Mouse (Mus musculus) neural tube, embryonic 12.5 days (tissue): ENCODE measurements around the gene Tnfrsf11a. TPM values are rescaled to one million over a fixed set of nuclear protein-coding genes. Genes with fewer than 3 reads are reported as not detected.

Experiments used
- ATAC-seq: fragments of 200-750 bp; cut with Nextera tagmentation; 2 replicates; pipeline ENCODE4 v1.8.0; 2017; ENCODE audit warnings: low read depth, mild to moderate bottlenecking, moderate TSS enrichment, moderate library complexity; ENCODE audit not compliant: low FRiP score
- H3K27ac ChIP-seq: fragments of 300-500 bp; sonication (generic); 2 replicates; pipeline ENCODE4 v1.5.1; 2016
- H3K27me3 ChIP-seq: fragments of 300-500 bp; sonication (generic); replicated peaks from 2 replicates; pipeline ENCODE4 v1.6.1; 2016; ENCODE audit warnings: mild to moderate bottlenecking
- H3K36me3 ChIP-seq: fragments of 300-500 bp; sonication (generic); 2 replicates; pipeline ENCODE4 v1.6.1; 2016; ENCODE audit warnings: mild to moderate bottlenecking
- H3K4me1 ChIP-seq: fragments of 300-500 bp; sonication (generic); 2 replicates; pipeline ENCODE4 v1.6.1; 2016
- H3K4me2 ChIP-seq: fragments of 300-500 bp; sonication (generic); replicated peaks from 2 replicates; pipeline ENCODE4 v1.6.1; 2016; ENCODE audit warnings: mild to moderate bottlenecking
- H3K4me3 ChIP-seq: fragments of 300-500 bp; sonication (generic); 2 replicates; pipeline ENCODE4 v1.5.1; 2016
- H3K9ac ChIP-seq: fragments of 300-500 bp; sonication (generic); 2 replicates; pipeline ENCODE4 v1.6.1; 2016; ENCODE audit warnings: mild to moderate bottlenecking
- H3K9me3 ChIP-seq: fragments of 300-500 bp; sonication (generic); 2 replicates; pipeline ENCODE4 v1.6.1; 2016; ENCODE audit warnings: mild to moderate bottlenecking
- WGBS: fragments of 180-500 bp; shearing (Covaris S2); methylation state at CpG from one replicate; pipeline ENCODE4 v1.1.7; 2016; 5-methylcytosine and 5-hydroxymethylcytosine counted together
- polyA plus RNA-seq: library from polyadenylated mRNA; unstranded; fragments of >200 nt; fragmentation: Nextera tagmentation; extraction: Ambion mirVana; gene quantifications from 2 replicates; pipeline ENCODE4 v1.2.1, GENCODE M21; 2016

Gene Tnfrsf11a
- polyA plus RNA-seq, 1 experiment from 2014 or later, result 0.65 TPM

DNA sequence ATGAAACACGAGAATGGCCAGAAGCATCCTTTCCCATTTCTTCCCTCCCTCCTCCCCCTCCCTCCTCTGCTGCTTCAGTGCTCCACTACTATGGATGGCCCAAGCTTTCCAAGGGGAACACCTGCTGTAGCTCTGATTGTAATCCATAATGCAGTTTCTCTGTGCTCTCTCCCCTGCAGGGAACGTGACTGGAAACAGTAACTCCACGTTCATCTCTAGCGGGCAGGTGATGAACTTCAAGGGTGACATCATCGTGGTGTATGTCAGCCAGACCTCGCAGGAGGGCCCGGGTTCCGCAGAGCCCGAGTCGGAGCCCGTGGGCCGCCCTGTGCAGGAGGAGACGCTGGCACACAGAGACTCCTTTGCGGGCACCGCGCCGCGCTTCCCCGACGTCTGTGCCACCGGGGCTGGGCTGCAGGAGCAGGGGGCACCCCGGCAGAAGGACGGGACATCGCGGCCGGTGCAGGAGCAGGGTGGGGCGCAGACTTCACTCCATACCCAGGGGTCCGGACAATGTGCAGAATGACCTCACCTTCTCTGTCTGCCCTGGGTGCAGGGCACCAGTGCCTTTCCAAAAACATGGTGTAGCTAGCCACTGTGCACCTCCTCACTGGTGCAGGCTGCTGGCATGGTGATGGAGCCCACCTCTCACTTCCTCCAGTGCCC, 64.0 kb downstream of the Tnfrsf11a start:
- Histone ChIP-seq H3K4me1 (peaks cover 11% of the 10 kb centered on the region), H3K4me3 (peak overlapping the region; percentile 23), H3K27me3 (peaks cover 11% of the 10 kb centered on the region), H3K9ac (peak overlapping the region; percentile 52), H3K4me2 (peak overlapping the region; percentile 69), H3K9me3 (no peaks in the 10 kb centered on the region), H3K27ac (no peak overlapping the region), H3K36me3 (no peaks in the 10 kb centered on the region)
- WGBS, result 3% methylated on average over 28 of the region's 28 CpGs
- peak; percentile 83 for ATAC-seq

DNA sequence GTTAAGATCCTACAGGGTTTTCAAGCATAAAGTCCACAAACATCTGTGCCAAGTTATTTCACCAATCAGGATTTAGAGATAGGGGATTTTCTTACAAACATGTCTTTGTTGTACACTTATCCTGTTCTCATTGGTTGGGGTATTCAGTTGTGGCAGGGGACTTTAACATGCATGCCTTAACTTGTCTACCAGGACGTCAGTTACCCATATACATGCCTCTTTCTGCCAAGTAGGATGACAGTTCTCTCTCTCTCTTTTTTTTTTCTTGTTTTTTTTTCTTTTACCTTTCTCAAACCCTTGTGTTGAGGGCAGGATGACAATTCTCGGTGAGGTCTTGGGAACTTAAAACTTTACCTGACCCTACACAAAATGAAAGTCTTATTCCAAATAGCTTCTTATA, 65.9 kb downstream of the Tnfrsf11a start:
- Histone ChIP-seq H3K9ac (no peak overlapping the region), H3K27me3 (peaks cover 11% of the 10 kb centered on the region), H3K4me3 (no peak overlapping the region), H3K4me2 (no peak overlapping the region), H3K4me1 (peaks cover 11% of the 10 kb centered on the region), H3K27ac (no peak overlapping the region), H3K9me3 (no peaks in the 10 kb centered on the region), H3K36me3 (no peaks in the 10 kb centered on the region)
- WGBS, result 79% methylated on average over 2 of the region's 2 CpGs
- no peak for ATAC-seq

DNA sequence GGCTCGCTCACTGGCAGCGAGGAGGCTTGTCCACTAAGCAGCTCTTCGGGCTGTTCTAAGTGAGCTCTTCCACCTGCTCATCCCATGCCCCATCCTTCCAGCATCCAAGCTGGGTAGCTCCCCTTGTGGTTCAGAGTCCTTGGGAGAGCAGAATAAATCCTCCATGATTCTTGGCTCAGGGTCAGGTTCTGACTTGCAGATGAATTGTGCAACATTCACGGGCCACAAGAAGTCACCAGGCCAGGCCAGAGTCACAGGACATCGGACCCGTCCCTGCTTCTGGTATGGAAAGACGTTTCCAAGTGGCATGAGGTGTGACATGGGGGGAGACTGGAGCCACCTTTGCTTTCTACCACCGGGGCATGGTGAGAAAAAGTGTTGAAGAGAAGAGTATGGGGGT, 68.3 kb downstream of the Tnfrsf11a start:
- 89% methylated on average over 8 of the region's 8 CpGs for WGBS

DNA sequence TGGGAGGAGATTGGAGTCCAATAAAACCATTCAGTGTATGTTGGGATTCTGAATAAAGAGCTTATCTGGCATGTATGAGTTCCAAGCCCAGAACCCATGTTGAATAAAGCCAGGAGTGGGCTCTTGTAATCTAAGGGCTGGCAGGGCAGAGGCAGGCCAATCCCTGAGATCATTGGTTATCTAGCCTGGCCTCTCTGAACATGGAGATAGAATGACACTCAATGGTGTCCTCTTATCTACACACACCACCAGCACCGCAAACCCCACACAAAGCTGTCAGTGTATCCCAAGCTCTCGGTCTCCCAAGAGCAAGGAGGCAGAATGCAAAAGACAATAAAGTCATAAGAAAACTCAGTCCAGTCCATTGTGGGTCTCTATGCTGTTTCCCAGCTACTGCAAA, 70.8 kb downstream of the Tnfrsf11a start:
- Histone ChIP-seq H3K4me1 (no peaks in the 10 kb centered on the region), H3K9ac (no peak overlapping the region), H3K36me3 (no peaks in the 10 kb centered on the region), H3K9me3 (no peaks in the 10 kb centered on the region), H3K27ac (no peak overlapping the region), H3K27me3 (no peaks in the 10 kb centered on the region), H3K4me3 (no peak overlapping the region), H3K4me2 (no peak overlapping the region)
- no peak for ATAC-seq
- 81% methylated on average over 2 of the region's 2 CpGs for whole genome bisulfite sequencing

More for the DNA sequence above, 68.3 kb downstream of the Tnfrsf11a start:
- no peaks in the 10 kb centered on the region for H3K36me3 ChIP-seq
- H3K9ac ChIP-seq, result no peak overlapping the region
- ATAC-seq, result no peak
- peaks cover 10% of the 10 kb centered on the region for H3K4me1 ChIP-seq
- H3K27me3 ChIP-seq, result peaks cover 11% of the 10 kb centered on the region
- H3K27ac ChIP-seq, result no peak overlapping the region
- no peak overlapping the region for H3K4me3 ChIP-seq
- H3K4me2 ChIP-seq, result no peak overlapping the region
- H3K9me3 ChIP-seq, result no peaks in the 10 kb centered on the region

DNA sequence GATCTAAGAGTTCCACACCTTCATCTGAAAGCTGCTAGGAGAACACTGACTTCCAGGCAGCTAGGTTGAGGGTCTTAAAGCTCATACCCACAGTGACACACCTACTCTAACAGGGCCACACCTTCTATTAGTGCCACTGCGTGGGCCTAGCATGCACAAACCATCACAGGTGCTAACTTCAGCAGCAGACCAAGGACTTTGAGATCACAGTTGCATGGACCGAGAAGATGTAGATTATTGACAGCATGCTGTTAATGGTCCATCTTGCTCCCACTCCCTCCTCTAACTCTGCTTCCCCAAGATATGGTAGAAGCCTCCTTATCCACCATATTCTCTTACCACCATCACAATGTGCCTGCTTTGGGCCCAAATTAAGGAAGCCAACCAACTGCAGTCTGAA, 79.2 kb downstream of the Tnfrsf11a start:
- H3K27me3 ChIP-seq, result no peaks in the 10 kb centered on the region
- ATAC-seq, result no peak
- no peak overlapping the region for H3K4me2 ChIP-seq
- WGBS, result 89% methylated on average over 2 of the region's 2 CpGs
- H3K27ac ChIP-seq, result no peak overlapping the region
- no peaks in the 10 kb centered on the region for H3K9me3 ChIP-seq
- H3K4me1 ChIP-seq, result no peaks in the 10 kb centered on the region
- no peak overlapping the region for H3K4me3 ChIP-seq
- H3K36me3 ChIP-seq, result no peaks in the 10 kb centered on the region
- no peak overlapping the region for H3K9ac ChIP-seq

DNA sequence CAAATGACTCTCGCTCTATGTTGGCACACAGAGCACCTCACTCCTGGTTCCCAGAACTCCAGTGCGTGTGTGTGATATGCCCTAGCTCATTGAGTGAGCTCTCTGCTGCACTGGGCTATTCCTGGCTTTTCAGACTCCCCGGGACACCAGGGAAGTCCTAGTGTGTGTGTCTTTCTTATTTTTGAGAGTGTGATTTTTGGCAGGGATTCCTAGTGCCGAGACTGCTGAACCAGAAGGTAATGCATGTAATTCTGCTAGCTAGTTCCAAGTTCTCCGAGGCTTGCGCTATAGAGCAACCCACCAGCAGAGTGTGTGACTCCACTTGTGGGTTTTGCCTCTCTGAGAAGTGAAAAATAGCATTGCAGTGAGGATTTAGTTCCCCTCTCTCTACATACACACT, 96.1 kb downstream of the Tnfrsf11a start:
- peaks cover 9% of the 10 kb centered on the region for H3K4me1 ChIP-seq
- no peaks in the 10 kb centered on the region for H3K36me3 ChIP-seq
- H3K4me3 ChIP-seq, result no peak overlapping the region
- no peak for ATAC-seq
- no peak overlapping the region for H3K4me2 ChIP-seq
- H3K9me3 ChIP-seq, result no peaks in the 10 kb centered on the region
- H3K9ac ChIP-seq, result no peak overlapping the region
- WGBS, result 87% methylated on average over 6 of the region's 6 CpGs
- no peaks in the 10 kb centered on the region for H3K27me3 ChIP-seq
- H3K27ac ChIP-seq, result no peak overlapping the region

DNA sequence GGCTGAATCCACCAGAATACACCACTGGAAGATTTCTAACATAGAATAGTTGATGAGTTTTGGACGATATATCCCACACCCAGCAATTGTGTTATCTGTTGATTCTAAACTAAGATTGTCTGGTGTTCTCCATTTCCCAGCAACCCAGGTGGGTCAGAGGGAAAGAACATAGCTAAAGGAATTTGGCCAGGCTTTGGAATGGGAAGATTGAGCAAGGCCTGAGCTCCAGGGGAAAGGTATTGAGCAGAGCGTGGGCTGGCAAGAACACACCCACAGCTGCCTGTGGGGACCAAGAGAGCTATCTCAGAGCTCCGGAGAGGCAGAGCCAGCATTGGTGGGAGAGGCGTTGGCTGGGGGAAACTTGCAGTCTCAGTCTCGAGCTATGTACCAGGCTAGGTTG, 97.3 kb downstream of the Tnfrsf11a start:
- H3K4me3 ChIP-seq, result no peak overlapping the region
- 88% methylated on average over 5 of the region's 5 CpGs for WGBS

DNA sequence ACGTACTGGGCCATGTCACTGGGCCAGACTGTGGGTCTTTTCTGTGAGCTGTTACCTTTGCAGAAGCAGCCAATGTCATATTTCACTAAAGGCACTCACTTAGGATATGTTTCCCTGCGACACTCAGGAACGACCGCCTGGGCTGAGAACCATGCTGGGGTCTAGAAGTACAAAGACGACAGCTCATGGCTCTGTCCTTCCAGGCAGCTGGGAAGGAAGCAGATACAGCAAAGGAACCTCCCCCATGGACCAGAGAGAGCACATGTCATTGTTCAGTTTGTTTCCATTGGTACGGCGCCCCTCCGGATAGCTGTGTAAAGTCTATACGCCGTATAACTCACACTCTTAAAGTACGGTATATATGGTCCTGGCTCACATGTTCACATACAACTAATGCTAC, 97.9 kb downstream of the Tnfrsf11a start:
- no peak overlapping the region for H3K27ac ChIP-seq
- no peak overlapping the region for H3K4me2 ChIP-seq
- H3K4me1 ChIP-seq, result peaks cover 9% of the 10 kb centered on the region
- no peak overlapping the region for H3K4me3 ChIP-seq
- no peaks in the 10 kb centered on the region for H3K36me3 ChIP-seq
- no peaks in the 10 kb centered on the region for H3K9me3 ChIP-seq
- ATAC-seq, result no peak
- H3K27me3 ChIP-seq, result no peaks in the 10 kb centered on the region
- 90% methylated on average over 11 of the region's 11 CpGs for WGBS
- H3K9ac ChIP-seq, result no peak overlapping the region

More for the DNA sequence above, 97.3 kb downstream of the Tnfrsf11a start:
- ATAC-seq, result no peak
- no peaks in the 10 kb centered on the region for H3K27me3 ChIP-seq
- no peaks in the 10 kb centered on the region for H3K9me3 ChIP-seq
- no peak overlapping the region for H3K27ac ChIP-seq
- H3K36me3 ChIP-seq, result no peaks in the 10 kb centered on the region
- H3K4me1 ChIP-seq, result peaks cover 9% of the 10 kb centered on the region
- no peak overlapping the region for H3K4me2 ChIP-seq
- no peak overlapping the region for H3K9ac ChIP-seq

DNA sequence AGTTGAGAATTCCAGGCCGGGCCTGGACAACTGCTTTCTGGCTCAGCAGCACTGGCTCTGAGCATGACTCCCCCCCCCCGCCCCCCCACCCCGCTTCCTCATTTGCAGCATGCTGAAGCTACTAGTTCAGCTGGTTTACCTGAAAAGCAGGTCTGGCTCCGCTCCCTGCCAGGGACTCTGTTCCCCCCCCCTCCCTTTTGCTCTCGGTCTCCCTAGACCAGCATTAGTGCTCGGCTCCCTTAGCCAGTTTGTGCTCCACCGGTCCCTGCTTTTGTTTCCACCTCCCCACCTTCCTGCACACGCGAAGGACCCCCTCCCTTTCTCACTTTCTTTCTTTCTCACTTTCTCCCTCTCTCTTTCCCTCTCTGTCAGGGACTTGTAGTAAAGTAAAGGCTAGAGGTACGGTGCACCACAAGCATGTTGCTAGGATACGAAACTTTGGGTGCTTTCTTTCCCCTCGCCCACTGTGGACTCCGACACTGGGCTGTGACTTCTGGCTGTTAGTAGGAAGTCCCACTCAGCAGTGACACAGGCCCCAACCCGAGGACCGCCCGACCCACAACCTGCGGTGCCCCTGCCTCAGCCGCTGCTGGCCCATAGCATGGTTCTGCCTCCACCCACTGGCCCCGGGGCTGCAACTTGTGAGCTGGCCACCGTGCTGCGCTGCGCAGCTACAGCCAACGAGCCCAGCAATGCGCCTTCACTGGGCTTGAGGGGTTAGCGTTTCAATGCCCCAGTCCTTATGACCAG, 100.2 kb downstream of the Tnfrsf11a start:
- WGBS, result 14% methylated on average over 24 of the region's 25 CpGs
- peak; percentile 62 for ATAC-seq
- Histone ChIP-seq H3K9me3 (no peaks in the 10 kb centered on the region), H3K4me3 (peak overlapping the region; percentile 15; the same call in 1 of the 2 replicates), H3K36me3 (no peaks in the 10 kb centered on the region), H3K4me2 (peak overlapping the region; percentile 53), H3K27ac (no peak overlapping the region), H3K4me1 (peaks cover 9% of the 10 kb centered on the region), H3K27me3 (no peaks in the 10 kb centered on the region), H3K9ac (no peak overlapping the region)

DNA sequence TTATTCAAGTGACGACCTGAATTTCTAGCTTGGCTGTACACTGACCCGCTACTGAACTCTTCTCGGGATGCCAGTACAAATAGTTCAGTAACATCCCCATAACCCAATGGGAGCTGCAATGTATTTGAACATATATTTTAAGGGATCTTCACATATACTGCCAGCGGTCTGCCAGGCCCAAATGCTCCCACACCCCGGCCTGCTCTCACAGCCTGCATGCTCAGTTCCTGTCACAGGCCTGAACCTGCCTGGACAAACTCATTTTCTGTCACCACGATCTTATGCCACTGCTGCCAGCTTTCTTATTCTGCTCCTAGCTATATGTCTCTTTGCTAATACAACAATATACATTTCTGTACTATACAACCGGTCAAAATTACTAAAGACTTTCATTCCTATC, 100.9 kb downstream of the Tnfrsf11a start:
- no peaks in the 10 kb centered on the region for H3K27me3 ChIP-seq
- H3K9me3 ChIP-seq, result no peaks in the 10 kb centered on the region
- no peak overlapping the region for H3K9ac ChIP-seq
- no peak overlapping the region for H3K27ac ChIP-seq
- no peaks in the 10 kb centered on the region for H3K36me3 ChIP-seq
- WGBS, result 76% methylated on average over 7 of the region's 7 CpGs
- peaks cover 9% of the 10 kb centered on the region for H3K4me1 ChIP-seq
- no peak for ATAC-seq
- no peak overlapping the region for H3K4me2 ChIP-seq
- no peak overlapping the region for H3K4me3 ChIP-seq

DNA sequence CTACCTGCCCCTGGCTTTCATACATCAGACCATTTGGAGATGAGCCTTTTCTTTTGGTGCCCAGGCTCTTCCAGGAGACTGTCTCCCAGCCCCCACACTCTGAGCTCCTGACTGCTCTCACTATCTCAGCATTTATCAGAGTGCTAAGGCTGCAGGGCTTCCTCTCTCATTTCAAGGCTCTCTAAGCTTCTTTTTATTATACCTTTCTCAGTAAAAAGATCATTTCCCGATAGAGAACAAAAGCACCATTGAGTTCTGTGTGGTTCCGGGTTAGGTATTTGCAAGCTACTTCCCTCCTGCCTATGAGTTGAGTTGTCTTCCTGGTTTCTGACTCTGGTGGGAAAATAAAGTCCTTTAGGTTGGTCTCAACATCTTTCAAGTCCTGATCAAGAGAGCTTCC, 103.0 kb downstream of the Tnfrsf11a start:
- Histone ChIP-seq H3K9ac (no peak overlapping the region), H3K36me3 (no peaks in the 10 kb centered on the region), H3K4me2 (no peak overlapping the region), H3K27ac (no peak overlapping the region), H3K27me3 (no peaks in the 10 kb centered on the region), H3K9me3 (no peaks in the 10 kb centered on the region), H3K4me3 (no peak overlapping the region), H3K4me1 (peaks cover 9% of the 10 kb centered on the region)
- 81% methylated on average over 2 of the region's 2 CpGs for WGBS
- ATAC-seq, result no peak

DNA sequence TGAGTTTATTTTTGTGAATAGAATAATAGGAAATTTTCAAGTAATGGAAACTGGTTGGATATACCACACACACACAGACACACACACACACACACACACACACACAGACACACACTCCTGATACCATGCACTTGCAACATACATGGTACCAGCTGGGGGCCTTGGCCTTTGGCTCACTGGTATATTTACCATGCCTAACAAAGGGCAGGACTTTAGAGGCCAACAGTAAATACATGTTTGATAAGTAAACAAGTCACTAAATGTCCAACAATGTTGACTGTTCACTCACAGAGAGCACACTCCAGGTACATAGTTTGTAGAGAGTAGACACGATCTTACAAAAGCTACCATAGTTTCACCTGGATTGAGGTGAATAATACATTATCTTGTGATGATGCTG, 104.6 kb downstream of the Tnfrsf11a start:
- H3K27me3 ChIP-seq, result no peaks in the 10 kb centered on the region
- H3K4me2 ChIP-seq, result no peak overlapping the region
- H3K27ac ChIP-seq, result no peak overlapping the region
- no peak for ATAC-seq
- no peak overlapping the region for H3K9ac ChIP-seq
- no peak overlapping the region for H3K4me3 ChIP-seq
- no peaks in the 10 kb centered on the region for H3K36me3 ChIP-seq
- WGBS, result 98% methylated on average over 1 of the region's 1 CpGs
- peaks cover 9% of the 10 kb centered on the region for H3K4me1 ChIP-seq
- no peaks in the 10 kb centered on the region for H3K9me3 ChIP-seq

DNA sequence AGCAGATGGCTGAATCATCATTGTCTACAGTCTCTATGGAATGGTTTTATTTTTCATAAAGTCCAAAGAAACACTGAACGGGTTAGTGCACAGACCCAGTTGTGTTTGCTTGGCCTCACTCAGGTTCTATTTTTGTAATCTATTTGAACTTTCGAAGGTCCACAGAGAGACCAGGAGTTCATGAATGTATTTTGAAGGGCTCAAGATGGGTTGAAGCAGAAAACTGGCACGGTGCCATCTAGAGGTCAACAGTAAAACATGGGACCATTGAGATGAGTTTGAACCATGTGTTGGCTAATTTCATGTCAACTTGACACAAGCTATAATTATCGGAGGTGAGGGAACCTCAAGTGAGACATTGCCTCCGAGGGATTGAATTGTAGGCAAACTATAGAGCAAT, 105.1 kb downstream of the Tnfrsf11a start:
- no peak overlapping the region for H3K4me2 ChIP-seq
- no peaks in the 10 kb centered on the region for H3K36me3 ChIP-seq
- no peak for ATAC-seq
- no peak overlapping the region for H3K4me3 ChIP-seq
- no peak overlapping the region for H3K27ac ChIP-seq
- no peak overlapping the region for H3K9ac ChIP-seq
- peaks cover 6% of the 10 kb centered on the region for H3K4me1 ChIP-seq
- no peaks in the 10 kb centered on the region for H3K27me3 ChIP-seq
- H3K9me3 ChIP-seq, result no peaks in the 10 kb centered on the region
- 84% methylated on average over 5 of the region's 5 CpGs for WGBS
